Mouse (Mus musculus): Measurements from ENCODE around the gene Nos1ap.

The Nos1ap gene

GRCm38 (mm10) chr1:170503277-170503739, 86.4 kb downstream of the Nos1ap start:
- TF ChIP-seq GATA4 (IDR thresholded peaks at IDR 0.05; ENCODE audit: insufficient replicate concordance, low read length), result no peak

GRCm38 (mm10) chr1:170502491-170503276, 87.0 kb downstream of the Nos1ap start:
- no peak for TF ChIP-seq GATA4 (IDR thresholded peaks at IDR 0.05; ENCODE audit: insufficient replicate concordance, low read length)

- TF ChIP-seq GATA4 (IDR thresholded peaks at IDR 0.05; ENCODE audit: insufficient replicate concordance, low read length), result no peak
Measured at GRCm38 (mm10) chr1:170501970-170502369, 87.7 kb downstream of the Nos1ap start.

- TF ChIP-seq GATA4 (IDR thresholded peaks at IDR 0.05; ENCODE audit: insufficient replicate concordance, low read length), result no peak
Measured at GRCm38 (mm10) chr1:170501556-170501955, 88.1 kb downstream of the Nos1ap start.

- no peak for TF ChIP-seq GATA4 (IDR thresholded peaks at IDR 0.05; ENCODE audit: insufficient replicate concordance, low read length)
Measured at GRCm38 (mm10) chr1:170499891-170500290, 89.8 kb downstream of the Nos1ap start.

- TF ChIP-seq GATA4 (IDR thresholded peaks at IDR 0.05; ENCODE audit: insufficient replicate concordance, low read length), result no peak
Measured at GRCm38 (mm10) chr1:170499466-170499865, 90.2 kb downstream of the Nos1ap start.

GRCm38 (mm10) chr1:170498645-170499044, 91.0 kb downstream of the Nos1ap start:
- TF ChIP-seq GATA4 (IDR thresholded peaks at IDR 0.05; ENCODE audit: insufficient replicate concordance, low read length), result no peak

- no peak for TF ChIP-seq GATA4 (IDR thresholded peaks at IDR 0.05; ENCODE audit: insufficient replicate concordance, low read length)
Measured at GRCm38 (mm10) chr1:170496221-170496620, 93.4 kb downstream of the Nos1ap start.

- peak; percentile 99 for TF ChIP-seq GATA4 (IDR thresholded peaks at IDR 0.05; ENCODE audit: insufficient replicate concordance, low read length)
Measured at GRCm38 (mm10) chr1:170495538-170496183, 94.0 kb downstream of the Nos1ap start.

GRCm38 (mm10) chr1:170492527-170492926, 97.1 kb downstream of the Nos1ap start:
- no peak for TF ChIP-seq GATA4 (IDR thresholded peaks at IDR 0.05; ENCODE audit: insufficient replicate concordance, low read length)

- TF ChIP-seq GATA4 (IDR thresholded peaks at IDR 0.05; ENCODE audit: insufficient replicate concordance, low read length), result no peak
Measured at GRCm38 (mm10) chr1:170492027-170492426, 97.6 kb downstream of the Nos1ap start.

GRCm38 (mm10) chr1:170489936-170490335, 99.7 kb downstream of the Nos1ap start:
- no peak for TF ChIP-seq GATA4 (IDR thresholded peaks at IDR 0.05; ENCODE audit: insufficient replicate concordance, low read length)

- no peak for TF ChIP-seq GATA4 (IDR thresholded peaks at IDR 0.05; ENCODE audit: insufficient replicate concordance, low read length)
Measured at GRCm38 (mm10) chr1:170489450-170489849, 100.2 kb downstream of the Nos1ap start.

GRCm38 (mm10) chr1:170485119-170485518, 104.5 kb downstream of the Nos1ap start:
- TF ChIP-seq GATA4 (IDR thresholded peaks at IDR 0.05; ENCODE audit: insufficient replicate concordance, low read length), result no peak

GRCm38 (mm10) chr1:170482236-170482905, 107.3 kb downstream of the Nos1ap start:
- no peak for TF ChIP-seq GATA4 (IDR thresholded peaks at IDR 0.05; ENCODE audit: insufficient replicate concordance, low read length)

- no peak for TF ChIP-seq GATA4 (IDR thresholded peaks at IDR 0.05; ENCODE audit: insufficient replicate concordance, low read length)
Measured at GRCm38 (mm10) chr1:170481093-170481492, 108.6 kb downstream of the Nos1ap start.
